Mouse (Mus musculus) testis, adult 2 months (tissue): ENCODE data around the gene Gltp.

ENCODE experiments used
- CTCF ChIP-seq: fragments of 200-500 bp; IDR thresholded peaks from 2 replicates; pipeline ENCODE4 v1.5.1; 2012; ENCODE audit warnings: low read depth, mild to moderate bottlenecking, inconsistent platforms, low read length, moderate library complexity; ENCODE audit not compliant: control insufficient read depth, insufficient read depth, insufficient replicate concordance
- POLR2A ChIP-seq: fragments of 200-500 bp; IDR thresholded peaks from 2 replicates; pipeline ENCODE4 v1.6.1; 2012; ENCODE audit warnings: low read depth, mild to moderate bottlenecking, inconsistent platforms, low read length, moderate library complexity; ENCODE audit not compliant: control insufficient read depth

DNA sequence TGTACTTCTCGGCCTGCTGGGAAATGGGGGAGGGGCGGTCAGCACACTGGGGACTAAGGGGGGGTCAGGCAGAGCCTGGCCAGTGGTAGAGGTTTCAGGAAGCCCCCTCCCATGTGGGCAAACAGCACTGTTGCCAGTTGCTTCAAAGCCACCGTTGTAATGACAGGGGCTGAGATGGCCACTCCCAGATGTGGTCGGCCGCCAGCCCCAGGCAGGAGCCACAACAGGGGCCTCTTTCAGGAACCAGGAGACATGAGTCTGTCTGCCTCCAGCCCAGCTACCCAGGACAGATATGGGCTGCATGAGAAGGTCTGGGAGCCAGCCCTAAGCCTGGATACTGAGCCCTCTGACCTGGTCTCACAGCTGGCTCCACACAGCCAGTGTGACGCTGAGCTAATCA, 45.9 kb downstream of the Gltp start:
- TF ChIP-seq CTCF: no peak
- no peak for TF ChIP-seq POLR2A
